Mouse (Mus musculus) hindbrain, embryonic 16.5 days (tissue): ENCODE data around the gene Otop2. TPM values are rescaled to one million over a fixed set of nuclear protein-coding genes. Genes with fewer than 3 reads are reported as not detected.

Source experiments
- ATAC-seq: fragments of 200-750 bp; cut with Nextera tagmentation; 2 replicates; pipeline ENCODE4 v1.8.0; 2017; ENCODE audit warnings: moderate TSS enrichment, moderate library complexity
- H3K27ac ChIP-seq: fragments of 300-500 bp; sonication (generic); 2 replicates; pipeline ENCODE4 v1.5.1; 2014; ENCODE audit warnings: low read depth, mild to moderate bottlenecking, control low read depth, low read length, moderate library complexity
- H3K27me3 ChIP-seq: fragments of 300-500 bp; sonication (generic); replicated peaks from 2 replicates; pipeline ENCODE4 v1.6.1; 2014; ENCODE audit warnings: low read length; ENCODE audit not compliant: control insufficient read depth, insufficient read depth
- H3K36me3 ChIP-seq: fragments of 300-500 bp; sonication (generic); 2 replicates; pipeline ENCODE4 v1.6.1; 2014; ENCODE audit warnings: mild to moderate bottlenecking, low read length, moderate library complexity, mixed read lengths; ENCODE audit not compliant: control insufficient read depth, insufficient read depth
- H3K4me1 ChIP-seq: fragments of 300-500 bp; sonication (generic); 2 replicates; pipeline ENCODE4 v1.6.1; 2014; ENCODE audit warnings: low read depth, low read length; ENCODE audit not compliant: control insufficient read depth, insufficient read depth
- H3K4me2 ChIP-seq: fragments of 300-500 bp; sonication (generic); 2 replicates; pipeline ENCODE4 v1.6.1; 2014; ENCODE audit warnings: mild to moderate bottlenecking, low read length, control low read depth, moderate library complexity
- H3K4me3 ChIP-seq: fragments of 300-500 bp; sonication (generic); 2 replicates; pipeline ENCODE4 v1.5.1; 2014; ENCODE audit warnings: mild to moderate bottlenecking, low read length, control low read depth, moderate library complexity
- H3K9ac ChIP-seq: fragments of 300-500 bp; sonication (generic); 2 replicates; pipeline ENCODE4 v1.6.1; 2014; ENCODE audit warnings: low read depth, mild to moderate bottlenecking, control low read depth, low read length, moderate library complexity
- H3K9me3 ChIP-seq: fragments of 300-500 bp; sonication (generic); 2 replicates; pipeline ENCODE4 v1.6.1; 2014; ENCODE audit warnings: mild to moderate bottlenecking, low read length, moderate library complexity; ENCODE audit not compliant: control insufficient read depth
- WGBS: fragments of 180-500 bp; shearing (Covaris S2); extraction: QIAGEN DNeasy Blood & Tissue Kit; methylation state at CpG from one replicate; pipeline ENCODE4 v1.1.7; 2014; 5-methylcytosine and 5-hydroxymethylcytosine counted together
- polyA plus RNA-seq: library from polyadenylated mRNA; unstranded; fragments of >200 nt; fragmentation: Nextera tagmentation; extraction: Ambion mirVana; gene quantifications from 2 replicates; pipeline ENCODE4 v1.2.1, GENCODE M21; 2015

Gene Otop2
- polyA plus RNA-seq, 1 experiment from 2014 or later: 0.18 TPM

GRCm38 (mm10) chr11:115373805-115374694 lies 67.1 kb downstream of the Otop2 start:
- Histone ChIP-seq H3K27me3 (peaks cover 4% of the 10 kb centered on the region), H3K9ac (peak overlapping the region; percentile 71), H3K36me3 (no peaks in the 10 kb centered on the region), H3K27ac (peak overlapping the region; percentile 76), H3K4me1 (peaks cover 12% of the 10 kb centered on the region), H3K4me3 (peak overlapping the region; percentile 46), H3K4me2 (peak overlapping the region; percentile 75), H3K9me3 (no peaks in the 10 kb centered on the region)
- ATAC-seq: peak; percentile 86
- under 1% methylated on average over 28 of the region's 30 CpGs for WGBS

- H3K4me1 ChIP-seq: peaks cover 12% of the 10 kb centered on the region
- H3K36me3 ChIP-seq: no peaks in the 10 kb centered on the region
- peak overlapping the region; percentile 71 for H3K9ac ChIP-seq
- H3K4me3 ChIP-seq: peak overlapping the region; percentile 46
- peak overlapping the region; percentile 75 for H3K4me2 ChIP-seq
- peaks cover 4% of the 10 kb centered on the region for H3K27me3 ChIP-seq
- no peaks in the 10 kb centered on the region for H3K9me3 ChIP-seq
- ATAC-seq: peak; percentile 19; the same call in 1 of the 2 replicates
- 65% methylated on average over 12 of the region's 12 CpGs for WGBS
- H3K27ac ChIP-seq: peak overlapping the region; percentile 76
Observed at GRCm38 (mm10) chr11:115374695-115375425, 67.9 kb downstream of the Otop2 start.

DNA sequence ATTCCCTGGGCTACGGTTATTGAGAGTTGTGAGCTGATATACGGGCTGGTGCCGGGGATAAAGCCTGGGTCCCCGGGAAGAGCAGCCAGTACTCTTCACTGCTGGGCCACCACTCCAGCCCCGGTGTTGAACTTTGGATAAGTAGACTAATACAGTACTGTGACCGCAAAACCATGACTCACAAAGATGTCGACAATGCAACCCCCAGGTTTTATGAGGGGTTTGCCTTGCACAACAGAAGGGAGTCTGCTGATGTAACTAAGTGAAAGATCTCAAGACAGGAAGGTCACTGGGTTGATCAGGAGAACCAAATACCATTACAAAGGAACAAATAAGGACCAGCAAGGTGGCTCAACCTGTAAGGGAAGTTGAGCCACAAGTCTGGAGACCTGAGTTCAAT lies 69.8 kb downstream of the Otop2 start:
- ATAC-seq: no peak
- H3K9me3 ChIP-seq: no peaks in the 10 kb centered on the region
- no peak overlapping the region for H3K9ac ChIP-seq
- H3K36me3 ChIP-seq: no peaks in the 10 kb centered on the region
- peaks cover 4% of the 10 kb centered on the region for H3K27me3 ChIP-seq
- no peak overlapping the region for H3K4me2 ChIP-seq
- no peak overlapping the region for H3K4me3 ChIP-seq
- H3K27ac ChIP-seq: no peak overlapping the region
- 67% methylated on average over 7 of the region's 7 CpGs for WGBS
- H3K4me1 ChIP-seq: peaks cover 14% of the 10 kb centered on the region

DNA sequence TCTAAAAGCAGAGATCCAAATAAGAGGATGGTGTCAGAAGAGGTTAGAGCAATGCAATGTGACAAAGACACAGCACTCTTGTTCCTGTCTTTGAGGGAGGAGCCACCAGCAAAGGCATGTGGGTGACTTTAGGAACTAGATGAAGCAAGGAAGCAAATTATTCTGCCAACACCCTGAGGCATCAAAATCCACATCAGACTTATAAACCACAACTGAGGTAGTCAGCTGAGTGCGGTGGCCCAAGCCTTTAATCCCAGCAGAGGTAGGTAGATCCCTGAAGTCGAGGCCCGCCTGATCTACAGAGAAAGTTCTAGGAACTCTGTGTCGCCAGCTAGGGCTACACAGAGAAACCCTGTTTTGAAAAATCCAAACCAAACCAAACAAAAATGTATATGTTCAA lies 70.3 kb downstream of the Otop2 start:
- ATAC-seq: no peak
- H3K36me3 ChIP-seq: no peaks in the 10 kb centered on the region
- no peak overlapping the region for H3K9ac ChIP-seq
- no peaks in the 10 kb centered on the region for H3K9me3 ChIP-seq
- H3K27me3 ChIP-seq: peaks cover 4% of the 10 kb centered on the region
- peaks cover 14% of the 10 kb centered on the region for H3K4me1 ChIP-seq
- H3K27ac ChIP-seq: no peak overlapping the region
- no peak overlapping the region for H3K4me3 ChIP-seq
- H3K4me2 ChIP-seq: no peak overlapping the region
- WGBS: 87% methylated on average over 4 of the region's 4 CpGs

GRCm38 (mm10) chr11:115377854-115378253 lies 70.9 kb downstream of the Otop2 start:
- Histone ChIP-seq H3K4me1 (peaks cover 16% of the 10 kb centered on the region), H3K36me3 (no peaks in the 10 kb centered on the region), H3K9me3 (no peaks in the 10 kb centered on the region), H3K27ac (no peak overlapping the region), H3K9ac (no peak overlapping the region), H3K4me2 (no peak overlapping the region), H3K27me3 (peaks cover 4% of the 10 kb centered on the region), H3K4me3 (no peak overlapping the region)
- 87% methylated on average over 7 of the region's 7 CpGs for WGBS
- no peak for ATAC-seq

- Histone ChIP-seq H3K9me3 (no peaks in the 10 kb centered on the region), H3K4me2 (peak overlapping the region; percentile 81), H3K27me3 (no peaks in the 10 kb centered on the region), H3K4me3 (peak overlapping the region; percentile 92), H3K4me1 (peaks cover 30% of the 10 kb centered on the region), H3K27ac (0 out of 2 replicates have a peak overlapping the region, but pooled peaks have one; percentile 3), H3K36me3 (no peaks in the 10 kb centered on the region), H3K9ac (no peak overlapping the region)
- 15% methylated on average over 9 of the region's 9 CpGs for WGBS
- no peak for ATAC-seq
Observed at GRCm38 (mm10) chr11:115381276-115381675, 74.3 kb downstream of the Otop2 start.

Other genes with a start within 250 kb of the Otop2 start
- gene Cd300e, start 245.0 kb upstream of the Otop2 start, polyA plus RNA-seq: 0.08 and 0.12 TPM in 2 replicates
- 0.89 and 1.3 TPM in 2 replicates for gene Rab37, start 215.7 kb upstream of the Otop2 start, polyA plus RNA-seq
- 0.29 and 0.32 TPM in 2 replicates for gene Cd300lf, start 173.2 kb upstream of the Otop2 start, polyA plus RNA-seq
- 81.5 and 93.4 TPM in 2 replicates for gene Slc9a3r1, start 143.8 kb upstream of the Otop2 start, polyA plus RNA-seq
- 12.3 and 13.1 TPM in 2 replicates for gene Tmem104, start 119.7 kb upstream of the Otop2 start, polyA plus RNA-seq
- 20.9 and 24.6 TPM in 2 replicates for gene Nat9, start 119.3 kb upstream of the Otop2 start, polyA plus RNA-seq
- gene Grin2c, start 39.9 kb upstream of the Otop2 start, polyA plus RNA-seq: 0.60 and 0.72 TPM in 2 replicates
- gene Fdxr, start 30.1 kb upstream of the Otop2 start, polyA plus RNA-seq: 21.2 and 22.5 TPM in 2 replicates
- gene Fads6, start 9.5 kb upstream of the Otop2 start, polyA plus RNA-seq: 1.4 and 2.0 TPM in 2 replicates
- gene Ush1g, start 14.9 kb downstream of the Otop2 start, polyA plus RNA-seq: 0.16 and 0.25 TPM in 2 replicates
- 2.3 and 2.7 TPM in 2 replicates for gene Otop3, start 27.6 kb downstream of the Otop2 start, polyA plus RNA-seq
- 66.9 and 67.8 TPM in 2 replicates for gene Hid1, start 60.6 kb downstream of the Otop2 start, polyA plus RNA-seq
- gene Cdr2l, start 74.8 kb downstream of the Otop2 start, polyA plus RNA-seq: 16.1 and 18.0 TPM in 2 replicates
- gene Mrpl58, start 96.6 kb downstream of the Otop2 start, polyA plus RNA-seq: 185 and 186 TPM in 2 replicates
- gene Atp5h, start 112.8 kb downstream of the Otop2 start, polyA plus RNA-seq: 832 and 923 TPM in 2 replicates
- gene Kctd2, start 113.0 kb downstream of the Otop2 start, polyA plus RNA-seq: 5.7 and 10.2 TPM in 2 replicates
- gene Trim80, start 133.4 kb downstream of the Otop2 start, polyA plus RNA-seq: 0.15 TPM in 1 of 2 replicates, not detected in the other
- gene Slc16a5, start 155.3 kb downstream of the Otop2 start, polyA plus RNA-seq: 0.34 and 0.46 TPM in 2 replicates
- 16.8 and 19.4 TPM in 2 replicates for gene Armc7, start 168.5 kb downstream of the Otop2 start, polyA plus RNA-seq
- 95.8 and 104 TPM in 2 replicates for gene Nt5c, start 184.7 kb downstream of the Otop2 start, polyA plus RNA-seq
- 1,336 TPM in 2 replicates for gene Jpt1, start 207.2 kb downstream of the Otop2 start, polyA plus RNA-seq
- gene Sumo2, start 229.1 kb downstream of the Otop2 start, polyA plus RNA-seq: 847 and 892 TPM in 2 replicates